Mouse (Mus musculus): ENCODE results near the gene Pdpr. TPM values are rescaled to one million over a fixed set of nuclear protein-coding genes. Genes with fewer than 3 reads are reported as not detected.
"Not testable (repeated sequence)": the region's sequence is repeated elsewhere in the genome, so short reads cannot be mapped to it uniquely, and the experiment has no call there.

Pdpr gene
- polyA plus RNA-seq, 1 experiment: 61.5 TPM

DNA sequence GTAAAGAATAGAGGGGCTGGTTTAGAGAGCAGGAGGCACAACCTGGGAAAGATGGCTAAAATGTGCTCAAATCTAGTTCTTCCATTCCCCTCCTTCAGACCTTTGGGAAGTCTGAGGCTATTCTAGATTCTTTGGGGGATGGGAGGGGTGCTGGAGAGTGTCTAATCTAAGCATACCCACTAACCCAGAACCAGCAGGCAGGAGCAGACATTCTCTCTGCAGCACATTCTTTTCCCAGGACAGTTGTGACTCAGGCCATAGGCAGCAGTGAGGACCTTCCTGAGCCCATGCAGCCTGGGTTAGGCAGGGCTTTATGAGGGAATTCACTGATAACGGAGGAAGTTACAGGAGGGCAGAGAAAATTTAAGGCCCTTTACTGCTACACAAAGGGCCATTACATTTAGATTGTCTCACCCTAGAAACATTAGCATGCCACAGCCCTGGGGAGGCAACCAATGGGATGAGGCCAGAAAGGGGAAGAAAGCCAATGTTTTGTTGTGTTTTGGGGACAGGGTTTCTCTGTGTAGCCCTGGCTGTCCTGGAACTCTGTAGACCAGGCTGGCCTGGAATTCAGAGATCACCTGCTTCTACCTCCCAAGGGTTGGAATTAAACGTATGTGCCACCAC is 35.4 kb upstream of the Pdpr start:
- TF ChIP-seq POLR2A (IDR thresholded peaks at IDR 0.05; ENCODE audit: insufficient read depth, low read depth, low read length) (no peak), CTCF (IDR thresholded peaks at IDR 0.05; ENCODE audit: insufficient read depth, low read depth, low read length) (no peak)
- 78% methylated on average over 2 of the region's 2 CpGs for WGBS
- Histone ChIP-seq H3K27ac (ENCODE audit: insufficient read depth, low read depth, low read length) (no peak overlapping the region), H3K4me3 (ENCODE audit: insufficient read depth, low read depth, low read length) (no peak overlapping the region), H3K4me1 (ENCODE audit: control insufficient read depth, insufficient read depth, low read length) (peaks cover 12% of the 10 kb centered on the region)

- H3K4me3 ChIP-seq (ENCODE audit: insufficient read depth, low read depth, low read length): peak overlapping the region; percentile 79
- WGBS: under 1% methylated on average over 14 of the region's 14 CpGs
- H3K27ac ChIP-seq (ENCODE audit: insufficient read depth, low read depth, low read length): no peak overlapping the region
- TF ChIP-seq CTCF (IDR thresholded peaks at IDR 0.05; ENCODE audit: insufficient read depth, low read depth, low read length): no peak
- TF ChIP-seq POLR2A (IDR thresholded peaks at IDR 0.05; ENCODE audit: insufficient read depth, low read depth, low read length): no peak
- H3K4me1 ChIP-seq (ENCODE audit: control insufficient read depth, insufficient read depth, low read length): peaks cover 12% of the 10 kb centered on the region
Observed at GRCm38 (mm10) chr8:111061688-111062071, 32.8 kb upstream of the Pdpr start.

DNA sequence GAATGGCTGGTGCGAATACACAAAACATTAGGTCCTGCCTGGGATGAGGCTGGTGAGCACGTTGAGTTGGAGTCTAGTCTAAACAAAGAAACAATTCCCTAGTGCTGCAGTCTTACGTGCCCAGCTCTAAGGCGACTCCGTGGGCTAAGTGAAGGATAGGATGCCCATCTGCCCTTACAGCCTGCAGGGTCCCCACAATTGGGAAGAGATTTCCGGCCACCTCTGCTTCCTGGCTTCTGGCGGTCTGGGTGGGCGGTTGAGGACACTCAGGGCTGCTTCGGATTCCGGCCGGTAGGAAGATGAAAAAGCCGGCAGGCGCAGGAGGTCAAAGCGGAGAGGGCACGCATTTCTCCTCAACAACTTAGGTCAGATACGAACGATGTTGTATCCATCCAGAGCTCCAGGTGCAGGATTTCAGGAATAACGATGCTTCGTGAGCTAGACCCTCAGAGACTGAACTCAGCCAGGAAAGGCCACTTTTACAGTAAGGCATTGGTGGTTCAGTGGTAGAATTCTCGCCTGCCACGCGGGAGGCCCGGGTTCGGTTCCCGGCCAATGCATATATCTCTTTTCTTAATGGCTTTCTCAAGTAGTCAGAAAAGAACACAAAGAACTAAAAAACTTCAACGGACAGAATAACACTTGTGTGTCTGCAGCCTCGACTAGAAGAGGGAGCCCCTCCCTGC is 32.2 kb upstream of the Pdpr start:
- Histone ChIP-seq H3K27ac (ENCODE audit: insufficient read depth, low read depth, low read length) (peak overlapping the region; percentile 43; the same call in 1 of the 2 replicates), H3K4me3 (ENCODE audit: insufficient read depth, low read depth, low read length) (peak overlapping the region; percentile 79), H3K4me1 (ENCODE audit: control insufficient read depth, insufficient read depth, low read length) (peaks cover 7% of the 10 kb centered on the region)
- TF ChIP-seq CTCF (IDR thresholded peaks at IDR 0.05; ENCODE audit: insufficient read depth, low read depth, low read length) (no peak), POLR2A (IDR thresholded peaks at IDR 0.05; ENCODE audit: insufficient read depth, low read depth, low read length) (no peak)
- WGBS: under 1% methylated on average over 27 of the region's 27 CpGs

DNA sequence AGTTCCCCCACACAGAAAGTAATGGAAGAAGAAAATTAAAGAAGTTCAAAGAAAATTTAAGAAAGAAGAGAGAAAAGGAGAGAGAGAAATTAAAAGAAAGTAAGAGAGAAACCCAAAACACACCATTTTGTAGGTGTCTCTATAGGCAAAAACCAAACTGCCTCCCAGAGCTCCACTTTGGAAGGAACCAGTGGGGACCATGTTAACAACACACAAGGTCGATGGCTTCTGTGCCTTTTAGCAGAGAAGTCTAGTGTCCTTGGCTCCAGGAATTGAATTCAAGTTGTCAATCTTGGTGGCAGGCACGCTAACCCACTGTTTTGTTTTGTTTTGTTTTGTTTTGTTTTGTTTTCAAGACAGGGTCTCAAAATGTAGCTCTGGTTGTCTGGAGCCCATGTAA is 31.5 kb upstream of the Pdpr start:
- no peak for TF ChIP-seq CTCF (IDR thresholded peaks at IDR 0.05; ENCODE audit: insufficient read depth, low read depth, low read length)
- TF ChIP-seq POLR2A (IDR thresholded peaks at IDR 0.05; ENCODE audit: insufficient read depth, low read depth, low read length): no peak
- Histone ChIP-seq H3K4me1 (ENCODE audit: control insufficient read depth, insufficient read depth, low read length) (peaks cover 7% of the 10 kb centered on the region; the same call in 1 of the 2 replicates), H3K27ac (ENCODE audit: insufficient read depth, low read depth, low read length) (no peak overlapping the region), H3K4me3 (ENCODE audit: insufficient read depth, low read depth, low read length) (no peak overlapping the region)
- 43% methylated on average over 2 of the region's 2 CpGs for WGBS

DNA sequence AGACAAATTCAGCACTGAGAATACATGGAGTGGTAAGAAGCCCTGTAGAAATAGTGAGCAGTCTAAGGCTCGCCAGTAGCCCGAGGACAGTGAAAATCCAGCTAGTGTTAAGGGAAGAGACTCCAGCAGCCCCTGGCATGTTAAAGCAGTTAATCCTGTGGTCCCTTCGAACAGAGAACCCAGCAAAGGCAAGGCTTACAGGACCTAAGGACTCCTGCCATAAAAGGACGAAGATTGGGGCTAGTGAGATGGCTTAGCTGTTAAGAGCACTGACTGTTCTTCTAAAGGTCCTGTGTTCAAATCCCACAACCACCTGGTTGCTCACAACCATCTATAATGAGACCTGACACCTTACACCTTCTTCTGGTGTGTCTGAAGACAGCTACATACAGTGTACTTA is 28.1 kb upstream of the Pdpr start:
- TF ChIP-seq POLR2A (IDR thresholded peaks at IDR 0.05; ENCODE audit: insufficient read depth, low read depth, low read length) (no peak), CTCF (IDR thresholded peaks at IDR 0.05; ENCODE audit: insufficient read depth, low read depth, low read length) (no peak)
- WGBS: 71% methylated on average over 4 of the region's 4 CpGs
- H3K4me1 ChIP-seq (ENCODE audit: control insufficient read depth, insufficient read depth, low read length): 0 out of 2 replicates have a peak, but pooled peaks cover 4% of the 10 kb centered on the region
- no peak overlapping the region for H3K27ac ChIP-seq (ENCODE audit: insufficient read depth, low read depth, low read length)
- no peak overlapping the region for H3K4me3 ChIP-seq (ENCODE audit: insufficient read depth, low read depth, low read length)

- 41% methylated on average over 10 of the region's 10 CpGs for WGBS
- no peak overlapping the region for H3K4me3 ChIP-seq (ENCODE audit: insufficient read depth, low read depth, low read length)
- no peaks in the 10 kb centered on the region for H3K4me1 ChIP-seq (ENCODE audit: control insufficient read depth, insufficient read depth, low read length)
- H3K27ac ChIP-seq (ENCODE audit: insufficient read depth, low read depth, low read length): no peak overlapping the region
- TF ChIP-seq POLR2A (IDR thresholded peaks at IDR 0.05; ENCODE audit: insufficient read depth, low read depth, low read length) (no peak), CTCF (IDR thresholded peaks at IDR 0.05; ENCODE audit: insufficient read depth, low read depth, low read length) (no peak)
Observed at GRCm38 (mm10) chr8:111067439-111067838, 27.0 kb upstream of the Pdpr start.

GRCm38 (mm10) chr8:111068660-111069059 is 25.8 kb upstream of the Pdpr start:
- not testable (repeated sequence) for H3K4me1 ChIP-seq (ENCODE audit: control insufficient read depth, insufficient read depth, low read length); H3K4me3 ChIP-seq (ENCODE audit: insufficient read depth, low read depth, low read length); H3K27ac ChIP-seq (ENCODE audit: insufficient read depth, low read depth, low read length)
- 97% methylated on average over 9 of the region's 9 CpGs for WGBS

GRCm38 (mm10) chr8:111075926-111076325 is 18.5 kb upstream of the Pdpr start:
- 64% methylated on average over 3 of the region's 3 CpGs for WGBS
- no peak overlapping the region for H3K27ac ChIP-seq (ENCODE audit: insufficient read depth, low read depth, low read length)
- H3K4me1 ChIP-seq (ENCODE audit: control insufficient read depth, insufficient read depth, low read length): peaks cover 7% of the 10 kb centered on the region
- TF ChIP-seq CTCF (IDR thresholded peaks at IDR 0.05; ENCODE audit: insufficient read depth, low read depth, low read length) (no peak), POLR2A (IDR thresholded peaks at IDR 0.05; ENCODE audit: insufficient read depth, low read depth, low read length) (no peak)
- H3K4me3 ChIP-seq (ENCODE audit: insufficient read depth, low read depth, low read length): no peak overlapping the region

GRCm38 (mm10) chr8:111079461-111079860 is 15.0 kb upstream of the Pdpr start:
- no peak overlapping the region for H3K4me3 ChIP-seq (ENCODE audit: insufficient read depth, low read depth, low read length)
- H3K4me1 ChIP-seq (ENCODE audit: control insufficient read depth, insufficient read depth, low read length): peaks cover 13% of the 10 kb centered on the region
- H3K27ac ChIP-seq (ENCODE audit: insufficient read depth, low read depth, low read length): no peak overlapping the region
- 74% methylated on average over 5 of the region's 5 CpGs for WGBS
- TF ChIP-seq CTCF (IDR thresholded peaks at IDR 0.05; ENCODE audit: insufficient read depth, low read depth, low read length) (no peak), POLR2A (IDR thresholded peaks at IDR 0.05; ENCODE audit: insufficient read depth, low read depth, low read length) (no peak)
